Mouse (Mus musculus) urinary bladder, postnatal 10 days (tissue): ENCODE measurements around the gene Gm4312.
"Not testable (repeated sequence)": the region's sequence is repeated elsewhere in the genome, so short reads cannot be mapped to it uniquely, and the experiment has no call there.

Source experiments
- DNase-seq: peaks from one replicate; pipeline ENCODE4 v3.0.0; 2022; ENCODE audit warnings: low spot score

Gm4312 gene

DNA sequence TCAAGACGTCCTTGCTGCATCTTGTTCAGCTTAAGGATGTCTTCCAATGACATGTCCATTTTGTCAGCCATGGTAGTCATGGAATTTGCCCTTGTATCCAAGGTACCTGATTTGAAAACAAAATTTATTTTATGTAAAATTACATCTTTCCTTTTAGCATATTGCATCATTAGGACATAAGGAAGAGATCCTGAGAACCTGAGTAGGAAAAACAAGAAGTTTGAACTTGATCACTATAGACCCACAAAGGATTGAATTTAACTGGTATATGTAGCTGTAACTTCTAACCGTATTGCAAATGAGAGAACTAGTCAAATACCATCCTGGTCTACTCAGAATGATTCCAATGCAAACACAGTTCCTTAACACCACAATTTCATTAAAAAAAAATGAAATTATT lies at the start of gene Gm4312:
Gm4312 (minus strand) TSS at position 101 of the 400 bp plus-strand sequence.
- DNase-seq, result not testable (repeated sequence)

DNA sequence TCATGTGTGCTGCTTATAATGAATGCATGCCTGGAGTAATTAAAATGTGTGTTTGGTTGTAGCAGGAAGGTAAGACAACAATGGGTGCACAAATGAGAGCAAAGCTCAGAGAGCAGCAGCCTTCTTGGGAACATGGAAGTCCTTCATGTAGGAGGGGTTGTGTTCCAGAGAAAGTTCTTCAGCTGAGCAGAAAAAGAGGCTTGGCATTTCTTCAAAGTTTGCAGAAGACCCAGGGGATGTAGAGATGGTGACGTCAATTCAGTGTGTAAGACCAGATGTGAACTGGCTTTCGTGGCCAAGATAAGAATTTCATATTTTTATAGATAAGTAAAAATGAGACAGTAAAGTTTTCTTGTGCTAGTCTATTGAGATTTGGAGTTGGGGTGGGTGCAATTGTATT lies 45.2 kb upstream of the Gm4312 start:
- no peak for DNase-seq

DNA sequence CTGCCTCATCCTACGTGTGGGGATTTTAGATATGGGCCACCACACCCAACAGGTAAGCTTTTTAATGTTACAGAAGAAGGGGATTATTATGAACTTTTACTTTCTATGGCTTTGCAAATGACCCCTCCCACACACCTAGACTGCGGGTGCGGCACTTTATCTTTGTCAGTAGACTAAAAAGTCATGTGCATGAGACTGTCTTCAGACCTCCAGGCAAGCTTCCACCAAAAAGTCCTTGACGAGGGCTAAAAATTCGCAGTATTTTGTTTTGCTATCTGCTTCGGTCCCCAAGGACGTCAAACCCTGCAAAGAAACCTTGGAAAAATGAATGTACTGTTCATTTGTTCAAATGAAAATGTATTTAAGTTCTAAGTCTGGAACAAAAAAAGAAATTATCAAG lies 33.2 kb upstream of the Gm4312 start:
- no peak for DNase-seq

DNA sequence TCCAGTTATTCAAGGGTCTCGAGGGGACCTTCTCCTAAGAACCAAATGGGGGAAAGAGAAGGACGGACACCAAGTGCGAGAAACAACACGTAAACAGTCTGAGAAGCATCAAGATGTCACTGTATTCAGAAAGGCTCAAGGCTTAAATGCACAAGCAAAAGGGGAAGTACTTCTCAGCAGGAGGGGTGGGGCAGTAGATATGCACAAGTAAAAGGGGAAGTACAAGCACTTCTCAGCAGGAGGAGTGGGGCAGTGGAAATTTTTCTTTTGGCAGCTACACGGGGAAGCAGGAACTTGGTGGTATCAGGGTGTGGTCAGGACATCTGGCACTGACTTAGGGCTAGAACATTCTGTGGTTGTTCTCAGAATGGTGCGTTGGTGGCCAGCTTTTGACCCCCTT lies 19.9 kb upstream of the Gm4312 start:
- not testable (repeated sequence) for DNase-seq

DNA sequence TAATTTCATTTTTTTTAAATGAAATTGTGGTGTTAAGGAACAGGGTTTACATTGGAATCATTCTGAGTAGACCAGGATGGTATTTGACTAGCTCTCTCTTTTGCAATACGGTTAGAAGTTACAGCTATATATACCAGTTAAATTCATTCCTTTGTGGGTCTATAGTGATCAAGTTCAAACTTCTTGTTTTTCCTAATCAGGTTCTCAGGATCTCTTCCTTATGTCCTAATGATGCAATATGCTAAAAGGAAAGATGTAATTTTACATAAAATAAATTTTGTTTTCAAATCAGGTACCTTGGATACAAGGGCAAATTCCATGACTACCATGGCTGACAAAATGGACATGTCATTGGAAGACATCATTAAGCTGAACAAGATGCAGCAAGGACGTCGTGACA lies 21.3 kb downstream of the Gm4312 start, which contains the start of gene Gm4307:
Gm4307 (plus strand) TSS at position 301 of the 400 bp plus-strand sequence.
- DNase-seq, result not testable (repeated sequence)

DNA sequence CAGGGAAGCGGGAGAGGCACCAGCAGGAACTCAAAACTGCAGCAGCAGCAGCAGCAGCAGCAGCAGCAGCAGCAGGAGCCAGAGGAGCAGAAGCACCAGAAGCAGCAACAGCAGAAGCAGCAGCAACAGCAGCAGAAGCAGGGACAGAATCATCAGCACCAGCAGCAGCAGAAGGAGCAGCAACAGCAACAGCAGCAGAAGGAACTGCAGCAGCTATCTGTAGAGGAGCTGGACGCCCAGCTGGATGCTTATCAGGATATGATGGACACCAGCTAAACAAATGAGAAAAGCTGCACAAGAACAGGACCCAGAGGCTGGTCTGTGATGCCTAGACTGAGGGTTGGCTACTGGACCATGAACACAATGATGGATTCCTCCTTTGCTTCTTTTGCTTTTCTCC lies 25.5 kb downstream of the Gm4312 start:
- not testable (repeated sequence) for DNase-seq

DNA sequence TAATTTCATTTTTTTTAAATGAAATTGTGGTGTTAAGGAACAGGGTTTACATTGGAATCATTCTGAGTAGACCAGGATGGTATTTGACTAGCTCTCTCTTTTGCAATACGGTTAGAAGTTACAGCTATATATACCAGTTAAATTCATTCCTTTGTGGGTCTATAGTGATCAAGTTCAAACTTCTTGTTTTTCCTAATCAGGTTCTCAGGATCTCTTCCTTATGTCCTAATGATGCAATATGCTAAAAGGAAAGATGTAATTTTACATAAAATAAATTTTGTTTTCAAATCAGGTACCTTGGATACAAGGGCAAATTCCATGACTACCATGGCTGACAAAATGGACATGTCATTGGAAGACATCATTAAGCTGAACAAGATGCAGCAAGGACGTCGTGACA lies 31.6 kb downstream of the Gm4312 start, which contains the start of gene Gm4305:
Gm4305 (plus strand) TSS at position 301 of the 400 bp plus-strand sequence.
- DNase-seq, result not testable (repeated sequence)

DNA sequence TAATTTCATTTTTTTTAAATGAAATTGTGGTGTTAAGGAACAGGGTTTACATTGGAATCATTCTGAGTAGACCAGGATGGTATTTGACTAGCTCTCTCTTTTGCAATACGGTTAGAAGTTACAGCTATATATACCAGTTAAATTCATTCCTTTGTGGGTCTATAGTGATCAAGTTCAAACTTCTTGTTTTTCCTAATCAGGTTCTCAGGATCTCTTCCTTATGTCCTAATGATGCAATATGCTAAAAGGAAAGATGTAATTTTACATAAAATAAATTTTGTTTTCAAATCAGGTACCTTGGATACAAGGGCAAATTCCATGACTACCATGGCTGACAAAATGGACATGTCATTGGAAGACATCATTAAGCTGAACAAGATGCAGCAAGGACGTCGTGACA lies 36.7 kb downstream of the Gm4312 start, which contains the start of gene Gm4303:
Gm4303 (plus strand) TSS at position 301 of the 400 bp plus-strand sequence.
- DNase-seq, result not testable (repeated sequence)

DNA sequence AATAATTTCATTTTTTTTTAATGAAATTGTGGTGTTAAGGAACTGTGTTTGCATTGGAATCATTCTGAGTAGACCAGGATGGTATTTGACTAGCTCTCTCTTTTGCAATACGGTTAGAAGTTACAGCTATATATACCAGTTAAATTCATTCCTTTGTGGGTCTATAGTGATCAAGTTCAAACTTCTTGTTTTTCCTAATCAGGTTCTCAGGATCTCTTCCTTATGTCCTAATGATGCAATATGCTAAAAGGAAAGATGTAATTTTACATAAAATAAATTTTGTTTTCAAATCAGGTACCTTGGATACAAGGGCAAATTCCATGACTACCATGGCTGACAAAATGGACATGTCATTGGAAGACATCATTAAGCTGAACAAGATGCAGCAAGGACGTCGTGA lies 41.8 kb downstream of the Gm4312 start, which contains the start of gene Gm4302:
Gm4302 (plus strand) TSS at position 301 of the 400 bp plus-strand sequence.
- not testable (repeated sequence) for DNase-seq

DNA sequence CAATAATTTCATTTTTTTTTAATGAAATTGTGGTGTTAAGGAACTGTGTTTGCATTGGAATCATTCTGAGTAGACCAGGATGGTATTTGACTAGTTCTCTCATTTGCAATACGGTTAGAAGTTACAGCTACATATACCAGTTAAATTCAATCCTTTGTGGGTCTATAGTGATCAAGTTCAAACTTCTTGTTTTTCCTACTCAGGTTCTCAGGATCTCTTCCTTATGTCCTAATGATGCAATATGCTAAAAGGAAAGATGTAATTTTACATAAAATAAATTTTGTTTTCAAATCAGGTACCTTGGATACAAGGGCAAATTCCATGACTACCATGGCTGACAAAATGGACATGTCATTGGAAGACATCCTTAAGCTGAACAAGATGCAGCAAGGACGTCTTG lies 47.0 kb downstream of the Gm4312 start, which contains the start of gene Gm4301:
Gm4301 (plus strand) TSS at position 301 of the 400 bp plus-strand sequence.
- not testable (repeated sequence) for DNase-seq
